Mouse (Mus musculus) midbrain, postnatal 0 days (tissue): ENCODE data around the gene Phactr2. TPM values are rescaled to one million over a fixed set of nuclear protein-coding genes. Genes with fewer than 3 reads are reported as not detected.

Experiments used
- ATAC-seq: fragments of 200-750 bp; cut with Nextera tagmentation; 2 replicates; pipeline ENCODE4 v1.8.0; 2017; ENCODE audit warnings: moderate number of reproducible peaks, mild to moderate bottlenecking, moderate TSS enrichment, moderate library complexity; ENCODE audit not compliant: low FRiP score
- DNase-seq: peaks from one replicate; pipeline ENCODE4 v3.0.0-alpha.2; 2015; ENCODE audit warnings: low spot score
- H3K27ac ChIP-seq: fragments of 300-500 bp; sonication (generic); 2 replicates; pipeline ENCODE4 v1.5.1; 2014; ENCODE audit warnings: low read depth, mild to moderate bottlenecking, low read length, mixed read lengths
- H3K27me3 ChIP-seq: fragments of 300-500 bp; sonication (generic); 2 replicates; pipeline ENCODE4 v1.6.1; 2014; ENCODE audit warnings: low read length, control low read depth, mixed read lengths; ENCODE audit not compliant: insufficient read depth
- H3K36me3 ChIP-seq: fragments of 300-500 bp; sonication (generic); 2 replicates; pipeline ENCODE4 v1.6.1; 2014; ENCODE audit warnings: low read length, control low read depth, mixed read lengths; ENCODE audit not compliant: insufficient read depth
- H3K4me1 ChIP-seq: fragments of 300-500 bp; sonication (generic); 2 replicates; pipeline ENCODE4 v1.6.1; 2014; ENCODE audit warnings: mild to moderate bottlenecking, control low read depth, antibody characterized with exemption, low read length, mixed read lengths; ENCODE audit not compliant: insufficient read depth
- H3K4me2 ChIP-seq: fragments of 300-500 bp; sonication (generic); 2 replicates; pipeline ENCODE4 v1.6.1; 2014; ENCODE audit warnings: low read depth, mild to moderate bottlenecking, low read length, mixed read lengths; ENCODE audit not compliant: poor library complexity, severe bottlenecking
- H3K4me3 ChIP-seq: fragments of 300-500 bp; sonication (generic); 2 replicates; pipeline ENCODE4 v1.5.1; 2014; ENCODE audit warnings: low read depth, mild to moderate bottlenecking, low read length, moderate library complexity
- H3K9ac ChIP-seq: fragments of 300-500 bp; sonication (generic); replicated peaks from 2 replicates; pipeline ENCODE4 v1.6.1; 2014; ENCODE audit warnings: mild to moderate bottlenecking, low read length, moderate library complexity, mixed read lengths; ENCODE audit not compliant: poor library complexity, severe bottlenecking
- H3K9me3 ChIP-seq: fragments of 300-500 bp; sonication (generic); 2 replicates; pipeline ENCODE4 v1.6.1; 2016; ENCODE audit warnings: low read length, control low read depth
- CTCF ChIP-seq: IDR thresholded peaks from 2 replicates; pipeline ENCODE4 v1.5.1; 2016; ENCODE audit warnings: antibody characterized with exemption, mild to moderate bottlenecking
- WGBS: fragments of 180-500 bp; shearing (Covaris S2); extraction: QIAGEN DNeasy Blood & Tissue Kit; methylation state at CpG from one replicate; pipeline ENCODE4 v1.1.7; 2014; 5-methylcytosine and 5-hydroxymethylcytosine counted together
- polyA plus RNA-seq: library from polyadenylated mRNA; unstranded; fragments of >200 nt; fragmentation: Nextera tagmentation; extraction: Ambion mirVana; gene quantifications from 2 replicates; pipeline ENCODE4 v1.2.1, GENCODE M21; 2015
- total RNA-seq: library from RNA; depleted of rRNA; stranded (reverse); fragments of >200 nt; gene quantifications from 2 replicates; pipeline ENCODE4 v1.2.3, GENCODE M21; 2014

Phactr2 gene
- total and polyA plus RNA-seq, 2 experiments from 2014 or later, result 8.4 to 9.0 TPM

DNA sequence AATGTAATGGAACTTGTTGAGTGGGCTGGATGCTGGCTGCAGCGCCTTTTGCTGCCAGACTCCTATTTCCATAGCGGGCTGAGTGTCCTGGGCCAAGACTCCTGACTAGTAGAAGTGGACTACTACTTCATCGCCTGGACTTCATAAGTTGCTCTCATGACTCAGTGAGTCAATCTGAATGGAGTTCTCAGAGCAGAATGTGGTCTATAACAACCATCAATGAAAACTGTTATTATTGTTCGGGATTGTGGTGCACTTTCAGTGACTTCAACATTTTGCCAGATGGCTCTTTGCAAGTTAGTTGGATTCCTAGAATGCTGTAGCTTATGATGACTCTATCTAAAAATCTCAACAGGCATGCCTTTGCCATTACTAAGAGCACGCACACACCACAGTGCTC lies 185.9 kb downstream of the Phactr2 start:
- H3K36me3 ChIP-seq, result no peaks in the 10 kb centered on the region
- ATAC-seq, result no peak
- no peaks in the 10 kb centered on the region for H3K27me3 ChIP-seq
- no peak overlapping the region for H3K4me2 ChIP-seq
- H3K27ac ChIP-seq, result no peak overlapping the region
- 94% methylated on average over 5 of the region's 5 CpGs for WGBS
- no peaks in the 10 kb centered on the region for H3K4me1 ChIP-seq
- no peak for DNase-seq
- no peak for TF ChIP-seq CTCF
- H3K4me3 ChIP-seq, result no peak overlapping the region
- no peaks in the 10 kb centered on the region for H3K9me3 ChIP-seq
- no peak overlapping the region for H3K9ac ChIP-seq

DNA sequence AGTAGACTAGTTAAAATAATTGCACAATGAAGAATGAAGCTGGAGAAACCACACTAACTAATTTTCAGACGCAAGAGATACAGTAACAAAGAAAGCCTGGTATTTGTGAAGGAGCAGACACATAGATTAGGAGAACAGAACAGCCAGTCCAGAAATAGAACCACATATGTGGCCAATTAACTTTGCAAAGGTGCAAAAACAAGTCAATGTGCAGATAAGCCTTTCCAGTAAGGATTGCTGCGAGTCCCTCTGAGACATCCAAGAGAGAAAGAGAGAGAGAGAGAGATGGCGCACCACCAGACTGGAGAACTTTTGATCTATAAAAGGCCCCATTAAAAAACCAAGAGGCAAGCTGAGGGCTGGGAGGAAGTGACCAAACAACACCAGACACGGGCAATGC lies 190.8 kb downstream of the Phactr2 start:
- H3K27ac ChIP-seq, result no peak overlapping the region
- ATAC-seq (no peak), DNase-seq (no peak)
- 72% methylated on average over 4 of the region's 4 CpGs for WGBS
- H3K9me3 ChIP-seq, result no peaks in the 10 kb centered on the region
- no peak for TF ChIP-seq CTCF
- H3K9ac ChIP-seq, result no peak overlapping the region
- no peak overlapping the region for H3K4me2 ChIP-seq
- H3K27me3 ChIP-seq, result no peaks in the 10 kb centered on the region
- no peaks in the 10 kb centered on the region for H3K36me3 ChIP-seq
- no peaks in the 10 kb centered on the region for H3K4me1 ChIP-seq
- H3K4me3 ChIP-seq, result no peak overlapping the region

DNA sequence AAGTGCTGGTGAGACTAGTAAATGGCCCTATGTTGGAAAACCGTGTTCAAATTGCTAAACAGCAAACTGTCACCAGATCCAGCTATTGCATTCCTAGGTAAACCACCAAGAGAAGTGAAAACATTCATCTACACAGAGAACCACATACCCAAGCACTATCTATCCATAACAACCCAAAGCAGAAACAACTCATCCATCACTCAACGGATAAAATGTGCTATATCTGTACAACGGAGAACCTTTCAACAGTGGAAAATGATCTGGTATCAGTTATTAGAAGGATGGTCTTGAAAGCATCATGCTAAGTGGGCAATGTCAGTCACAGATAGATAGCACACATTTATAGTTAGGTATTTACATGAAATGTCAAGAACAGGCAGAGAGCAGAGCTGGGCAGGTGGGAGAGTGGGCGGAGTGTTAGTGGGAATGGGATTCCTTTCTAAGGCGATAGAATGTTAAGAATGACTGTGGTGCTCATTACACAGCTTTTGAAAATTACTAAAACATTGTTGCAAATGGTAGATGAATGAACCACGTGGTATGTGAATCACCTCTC lies 193.8 kb downstream of the Phactr2 start:
- Histone ChIP-seq H3K9me3 (no peaks in the 10 kb centered on the region), H3K4me3 (no peak overlapping the region), H3K27me3 (no peaks in the 10 kb centered on the region), H3K4me2 (no peak overlapping the region), H3K9ac (no peak overlapping the region), H3K27ac (no peak overlapping the region), H3K36me3 (no peaks in the 10 kb centered on the region), H3K4me1 (no peaks in the 10 kb centered on the region)
- ATAC-seq, result no peak
- DNase-seq, result no peak
- TF ChIP-seq CTCF, result no peak
- 90% methylated on average over 6 of the region's 6 CpGs for WGBS

DNA sequence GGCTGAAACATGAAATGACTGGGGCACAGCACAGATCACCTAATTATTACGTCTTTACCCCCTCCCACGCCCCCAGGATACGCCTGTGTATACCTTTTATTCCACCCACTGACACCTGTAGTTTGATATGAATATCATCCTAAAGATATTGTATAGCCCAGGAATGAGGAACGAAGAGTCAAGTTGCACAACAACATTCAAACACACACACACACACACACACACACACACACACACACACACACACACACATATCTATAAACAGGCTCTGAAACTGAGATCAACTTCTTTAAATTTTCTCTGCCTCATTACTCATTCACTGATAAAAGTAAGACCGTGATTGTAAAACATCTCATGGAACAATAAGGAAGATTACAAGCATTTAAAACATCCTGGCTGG lies 197.9 kb downstream of the Phactr2 start:
- no peak overlapping the region for H3K4me2 ChIP-seq
- no peak overlapping the region for H3K4me3 ChIP-seq
- WGBS, result 90% methylated on average over 5 of the region's 5 CpGs
- H3K27me3 ChIP-seq, result no peaks in the 10 kb centered on the region
- H3K9ac ChIP-seq, result no peak overlapping the region
- no peaks in the 10 kb centered on the region for H3K36me3 ChIP-seq
- no peak overlapping the region for H3K27ac ChIP-seq
- DNase-seq, result no peak
- H3K4me1 ChIP-seq, result no peaks in the 10 kb centered on the region
- H3K9me3 ChIP-seq, result no peaks in the 10 kb centered on the region
- no peak for TF ChIP-seq CTCF
- no peak for ATAC-seq

DNA sequence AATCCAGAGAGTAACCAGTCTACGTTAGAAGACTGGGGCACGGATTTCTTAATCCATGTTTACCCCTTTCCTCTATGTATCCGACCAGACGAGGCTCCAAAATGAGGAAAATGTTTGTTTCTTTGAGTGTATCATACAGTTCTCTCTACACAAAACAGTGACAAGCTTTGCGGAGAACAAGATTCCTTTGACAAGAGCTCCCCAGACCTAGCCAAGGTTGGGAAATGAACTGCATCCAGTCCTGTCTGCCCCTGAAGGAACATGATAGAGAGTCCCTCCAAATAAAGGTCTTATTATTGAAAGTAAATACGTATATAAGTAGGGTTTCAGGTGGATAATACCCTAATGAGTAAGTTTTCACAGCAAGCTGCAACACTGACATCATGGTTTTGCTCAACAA lies 199.1 kb downstream of the Phactr2 start:
- TF ChIP-seq CTCF, result no peak
- ATAC-seq, result no peak
- 86% methylated on average over 6 of the region's 6 CpGs for WGBS

DNA sequence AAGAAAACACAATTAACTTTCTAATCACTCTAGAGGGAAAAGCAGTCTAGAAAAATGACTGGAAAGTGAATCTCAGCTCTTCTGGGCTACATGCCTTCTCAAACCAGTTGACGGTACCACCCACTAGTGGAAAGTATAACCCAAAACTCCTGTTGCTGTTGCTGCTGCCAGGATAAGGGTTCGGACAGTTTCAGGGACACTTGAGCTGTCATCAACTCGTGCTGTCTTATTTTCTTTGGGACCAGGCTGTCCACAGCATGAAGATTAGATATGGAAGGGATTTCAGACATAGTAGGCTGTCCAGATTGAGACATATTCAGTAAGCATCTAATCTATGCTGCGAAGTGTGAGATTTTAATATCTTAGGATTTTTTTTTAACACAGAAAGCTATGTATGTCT lies 199.5 kb downstream of the Phactr2 start:
- H3K4me3 ChIP-seq, result no peak overlapping the region
- H3K9me3 ChIP-seq, result no peaks in the 10 kb centered on the region
- no peak overlapping the region for H3K27ac ChIP-seq
- TF ChIP-seq CTCF, result no peak
- no peak overlapping the region for H3K4me2 ChIP-seq
- no peaks in the 10 kb centered on the region for H3K36me3 ChIP-seq
- H3K27me3 ChIP-seq, result no peaks in the 10 kb centered on the region
- ATAC-seq (no peak), DNase-seq (no peak)
- no peaks in the 10 kb centered on the region for H3K4me1 ChIP-seq
- H3K9ac ChIP-seq, result no peak overlapping the region
- 91% methylated on average over 4 of the region's 4 CpGs for whole genome bisulfite sequencing

More for the DNA sequence above, 199.1 kb downstream of the Phactr2 start:
- Histone ChIP-seq H3K4me2 (no peak overlapping the region), H3K27ac (no peak overlapping the region), H3K9ac (no peak overlapping the region), H3K36me3 (no peaks in the 10 kb centered on the region), H3K4me1 (no peaks in the 10 kb centered on the region), H3K27me3 (no peaks in the 10 kb centered on the region), H3K4me3 (no peak overlapping the region), H3K9me3 (no peaks in the 10 kb centered on the region)
- peak; percentile 19 for DNase-seq
